Mouse (Mus musculus) forebrain, postnatal 0 days (tissue): Measurements from ENCODE around the gene Gm43951. TPM values are rescaled to one million over a fixed set of nuclear protein-coding genes. Genes with fewer than 3 reads are reported as not detected.
"Not testable (repeated sequence)": the region's sequence is repeated elsewhere in the genome, so short reads cannot be mapped to it uniquely, and the experiment has no call there.

Source experiments
- ATAC-seq: fragments of 200-750 bp; cut with Nextera tagmentation; 2 replicates; pipeline ENCODE4 v1.8.0; 2017; ENCODE audit warnings: mild to moderate bottlenecking, moderate library complexity
- DNase-seq: peaks from one replicate; pipeline ENCODE4 v3.0.0-alpha.2; 2015
- H3K27ac ChIP-seq: fragments of 300-500 bp; sonication (generic); 2 replicates; pipeline ENCODE4 v1.5.1; 2014; ENCODE audit warnings: low read depth, mild to moderate bottlenecking, antibody characterized with exemption, low read length, moderate library complexity, mixed read lengths
- H3K27me3 ChIP-seq: fragments of 300-500 bp; sonication (generic); 2 replicates; pipeline ENCODE4 v1.6.1; 2014; ENCODE audit warnings: mild to moderate bottlenecking, low read length, mixed read lengths; ENCODE audit not compliant: insufficient read depth
- H3K36me3 ChIP-seq: fragments of 300-500 bp; sonication (generic); 2 replicates; pipeline ENCODE4 v1.6.1; 2014; ENCODE audit warnings: mild to moderate bottlenecking, moderate library complexity; ENCODE audit not compliant: insufficient read depth
- H3K4me1 ChIP-seq: fragments of 300-500 bp; sonication (generic); 2 replicates; pipeline ENCODE4 v1.6.1; 2014; ENCODE audit warnings: antibody characterized with exemption; ENCODE audit not compliant: insufficient read depth
- H3K4me2 ChIP-seq: fragments of 300-500 bp; sonication (generic); 2 replicates; pipeline ENCODE4 v1.6.1; 2014; ENCODE audit warnings: low read depth, mild to moderate bottlenecking, moderate library complexity
- H3K4me3 ChIP-seq: fragments of 300-500 bp; sonication (generic); 2 replicates; pipeline ENCODE4 v1.5.1; 2014; ENCODE audit warnings: low read depth, low read length, mixed read lengths
- H3K9ac ChIP-seq: fragments of 300-500 bp; sonication (generic); 2 replicates; pipeline ENCODE4 v1.6.1; 2014; ENCODE audit warnings: mild to moderate bottlenecking
- H3K9me3 ChIP-seq: fragments of 300-500 bp; sonication (generic); 2 replicates; pipeline ENCODE4 v1.6.1; 2016; ENCODE audit warnings: low read length
- CTCF ChIP-seq: sonication (generic); IDR thresholded peaks from 2 replicates; pipeline ENCODE4 v1.5.1; 2016; ENCODE audit warnings: antibody characterized with exemption, control low read depth, low read depth
- WGBS: fragments of 180-500 bp; shearing (Covaris S2); extraction: QIAGEN DNeasy Blood & Tissue Kit; methylation state at CpG from one replicate; pipeline ENCODE4 v1.1.7; 2014; 5-methylcytosine and 5-hydroxymethylcytosine counted together
- polyA plus RNA-seq: library from polyadenylated mRNA; unstranded; fragments of >200 nt; fragmentation: Nextera tagmentation; extraction: Ambion mirVana; gene quantifications from 2 replicates; pipeline ENCODE4 v1.2.1, GENCODE M21; 2015
- total RNA-seq: library from RNA; depleted of rRNA; stranded (reverse); fragments of >200 nt; gene quantifications from 2 replicates; pipeline ENCODE4 v1.2.3, GENCODE M21; 2014

Gene Gm43951
- total and polyA plus RNA-seq, 2 experiments from 2014 or later = 0.62 to 3.6 TPM

DNA sequence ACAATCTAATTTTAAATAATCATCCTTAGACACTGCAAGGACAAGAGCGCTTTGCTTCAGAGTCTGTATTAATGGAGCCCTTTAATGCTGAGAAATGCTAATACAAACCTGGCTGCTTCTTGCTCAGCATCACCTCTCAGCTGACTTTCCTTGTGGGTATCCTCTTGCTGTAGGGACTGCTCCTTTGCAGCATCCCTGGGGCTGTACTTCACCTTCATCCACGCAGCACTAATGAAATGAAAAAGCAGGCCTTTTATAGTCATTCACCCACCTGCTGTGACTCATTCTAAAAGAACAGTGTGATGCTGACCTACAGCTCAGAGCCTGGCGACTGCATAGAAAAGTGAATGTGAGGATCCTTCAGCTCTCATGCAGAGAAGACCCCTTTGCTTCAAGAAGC is 30.1 kb downstream of the Gm43951 start:
- Histone ChIP-seq H3K4me3 (no peak overlapping the region), H3K9ac (no peak overlapping the region), H3K4me2 (no peak overlapping the region), H3K27ac (no peak overlapping the region), H3K4me1 (no peaks in the 10 kb centered on the region), H3K36me3 (peaks cover 63% of the 10 kb centered on the region), H3K9me3 (no peaks in the 10 kb centered on the region), H3K27me3 (no peaks in the 10 kb centered on the region)
- TF ChIP-seq CTCF = no peak
- WGBS = 22% methylated on average over 3 of the region's 3 CpGs
- no peak for ATAC-seq
- DNase-seq = no peak

DNA sequence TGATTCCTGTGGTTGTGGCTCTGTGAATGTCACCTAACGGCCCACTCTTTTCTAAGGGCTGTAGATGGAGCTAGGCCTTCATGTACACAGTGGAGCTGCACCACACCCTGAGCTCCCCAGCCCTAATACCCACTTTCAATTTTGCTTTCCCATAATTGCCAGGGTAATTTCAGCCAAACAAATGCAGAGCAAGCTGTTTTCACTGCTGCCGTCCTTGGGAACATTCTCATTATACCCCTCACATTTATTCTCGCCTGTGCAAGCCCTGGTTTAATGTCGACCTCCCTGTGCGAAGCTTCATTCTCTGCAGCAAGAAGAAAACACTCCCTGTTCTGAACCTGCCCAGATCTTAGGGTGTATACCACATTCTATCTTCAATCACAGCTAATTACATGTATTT is 30.7 kb downstream of the Gm43951 start:
- ATAC-seq = peak; percentile 23; the same call in 1 of the 2 replicates
- Histone ChIP-seq H3K27me3 (no peaks in the 10 kb centered on the region), H3K4me1 (no peaks in the 10 kb centered on the region), H3K36me3 (peaks cover 57% of the 10 kb centered on the region), H3K4me2 (no peak overlapping the region), H3K9ac (no peak overlapping the region), H3K9me3 (no peaks in the 10 kb centered on the region), H3K4me3 (no peak overlapping the region), H3K27ac (no peak overlapping the region)
- DNase-seq = peak; percentile 23
- TF ChIP-seq CTCF = no peak
- 44% methylated on average over 5 of the region's 5 CpGs for WGBS

DNA sequence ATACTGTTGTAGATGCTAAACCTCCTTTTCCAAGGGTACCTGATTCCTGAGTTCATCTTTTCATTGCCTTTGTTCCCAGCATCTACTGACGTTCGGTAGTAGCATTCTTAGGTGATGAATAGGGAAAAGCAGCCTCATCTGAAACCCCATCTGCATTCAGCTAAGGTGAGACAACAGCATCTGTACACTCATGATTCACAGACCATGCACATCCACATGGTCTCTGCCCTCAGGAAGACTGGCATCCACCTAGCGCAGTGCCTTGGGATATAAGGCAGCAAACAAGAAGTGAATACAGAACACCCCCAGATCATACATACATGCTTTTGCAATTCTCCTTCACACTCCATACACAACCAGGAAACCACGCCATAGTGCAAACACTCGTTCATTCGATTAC is 31.9 kb downstream of the Gm43951 start:
- 94% methylated on average over 6 of the region's 6 CpGs for WGBS
- no peak overlapping the region for H3K4me2 ChIP-seq
- H3K27me3 ChIP-seq = no peaks in the 10 kb centered on the region
- H3K36me3 ChIP-seq = peaks cover 66% of the 10 kb centered on the region
- H3K27ac ChIP-seq = no peak overlapping the region
- no peaks in the 10 kb centered on the region for H3K9me3 ChIP-seq
- H3K9ac ChIP-seq = no peak overlapping the region
- H3K4me3 ChIP-seq = no peak overlapping the region
- TF ChIP-seq CTCF = no peak
- H3K4me1 ChIP-seq = no peaks in the 10 kb centered on the region
- no peak for ATAC-seq
- DNase-seq = no peak

DNA sequence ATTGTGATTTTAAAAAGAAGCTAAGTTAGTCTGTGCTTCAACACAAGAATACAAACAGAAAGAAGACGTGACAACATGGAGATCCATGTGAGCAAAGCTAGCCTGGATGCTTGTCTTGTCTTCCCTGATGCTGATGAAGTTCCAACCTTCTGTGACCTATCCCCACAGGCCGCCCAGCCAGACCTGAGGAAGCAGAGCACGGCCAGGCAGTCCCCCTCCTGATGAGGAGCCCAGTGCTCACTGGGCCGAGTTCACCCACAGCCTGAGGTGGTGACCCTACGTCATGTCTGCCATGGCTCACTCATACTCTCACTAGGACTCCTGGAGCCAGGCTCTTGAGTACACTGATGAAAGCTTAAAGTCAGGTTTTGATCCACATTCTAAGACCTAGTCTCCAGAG is 33.1 kb downstream of the Gm43951 start:
- H3K27me3 ChIP-seq = no peaks in the 10 kb centered on the region
- no peaks in the 10 kb centered on the region for H3K4me1 ChIP-seq
- peaks cover 72% of the 10 kb centered on the region for H3K36me3 ChIP-seq
- WGBS = 93% methylated on average over 5 of the region's 5 CpGs
- H3K4me3 ChIP-seq = no peak overlapping the region
- H3K9me3 ChIP-seq = no peaks in the 10 kb centered on the region
- no peak overlapping the region for H3K27ac ChIP-seq
- no peak for ATAC-seq
- H3K9ac ChIP-seq = no peak overlapping the region
- no peak overlapping the region for H3K4me2 ChIP-seq
- DNase-seq = no peak
- TF ChIP-seq CTCF = no peak

DNA sequence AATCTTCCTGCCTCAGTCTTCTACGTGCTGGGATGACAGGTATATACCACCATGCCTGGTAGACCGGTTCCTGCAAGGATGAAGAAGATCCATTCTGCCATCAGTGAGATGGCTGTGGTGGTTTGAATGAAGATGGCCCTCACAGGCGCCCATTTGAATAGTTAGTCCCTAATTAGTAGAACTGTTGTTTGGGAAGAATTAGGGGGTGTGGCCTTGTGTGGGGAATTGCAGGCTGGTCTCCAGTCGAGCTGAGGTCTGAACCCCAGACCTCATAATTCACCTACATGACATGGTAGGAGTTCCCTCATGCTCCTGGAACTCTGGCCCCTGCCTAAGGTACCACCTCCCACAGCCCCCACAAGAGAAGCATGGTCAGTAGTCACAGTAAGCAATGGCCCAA is 34.7 kb downstream of the Gm43951 start:
- not testable (repeated sequence) for H3K4me1 ChIP-seq, H3K9ac ChIP-seq, H3K27ac ChIP-seq, H3K9me3 ChIP-seq, H3K27me3 ChIP-seq, H3K4me3 ChIP-seq, H3K4me2 ChIP-seq, DNase-seq, ATAC-seq
- H3K36me3 ChIP-seq = peaks cover 69% of the 10 kb centered on the region
- WGBS = 79% methylated on average over 4 of the region's 4 CpGs

DNA sequence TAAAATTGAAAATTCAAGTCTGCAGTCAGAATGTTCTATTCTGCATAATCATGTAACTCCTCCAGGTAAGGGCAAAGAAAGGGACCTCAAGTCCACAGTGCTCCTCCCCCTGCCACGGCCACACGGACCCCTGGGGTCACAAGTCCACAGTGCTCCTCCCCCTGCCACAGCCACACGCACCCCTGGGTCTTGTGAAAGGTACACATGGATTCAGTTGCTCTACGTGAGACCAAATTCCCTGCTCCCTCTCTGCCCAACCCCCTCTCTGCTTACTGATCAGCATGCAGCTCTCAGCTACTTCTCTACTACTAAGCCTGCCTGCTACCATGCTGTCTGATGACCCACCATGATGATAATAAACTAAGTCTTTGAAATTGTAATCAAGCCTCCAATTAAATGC is 36.8 kb downstream of the Gm43951 start:
- H3K4me3 ChIP-seq = no peak overlapping the region
- no peaks in the 10 kb centered on the region for H3K27me3 ChIP-seq
- no peaks in the 10 kb centered on the region for H3K4me1 ChIP-seq
- no peak for TF ChIP-seq CTCF
- ATAC-seq (no peak), DNase-seq (no peak)
- no peak overlapping the region for H3K4me2 ChIP-seq
- peaks cover 75% of the 10 kb centered on the region for H3K36me3 ChIP-seq
- no peak overlapping the region for H3K27ac ChIP-seq
- H3K9me3 ChIP-seq = no peaks in the 10 kb centered on the region
- WGBS = 86% methylated on average over 4 of the region's 4 CpGs
- no peak overlapping the region for H3K9ac ChIP-seq

DNA sequence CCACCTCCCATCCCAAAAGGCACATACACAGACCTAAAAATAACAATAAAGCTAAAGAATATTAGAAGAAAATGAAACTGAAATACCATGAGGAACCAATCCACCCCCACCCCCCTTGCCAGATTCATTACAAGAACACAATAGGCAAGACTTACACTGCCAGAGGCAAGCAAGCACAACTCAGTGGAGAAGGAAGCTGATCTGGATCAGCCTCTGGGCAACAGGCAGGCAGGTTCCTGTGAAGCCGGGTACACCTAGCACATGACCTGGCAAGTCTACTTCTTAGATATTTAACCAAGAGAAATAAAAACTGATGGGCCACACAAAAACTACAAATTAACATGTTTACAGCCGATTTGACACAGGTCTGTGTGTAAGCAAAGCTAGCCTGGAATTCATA is 43.4 kb downstream of the Gm43951 start:
- Histone ChIP-seq H3K9me3 (no peaks in the 10 kb centered on the region), H3K27ac (no peak overlapping the region), H3K4me1 (no peaks in the 10 kb centered on the region), H3K36me3 (peaks cover 58% of the 10 kb centered on the region), H3K4me2 (no peak overlapping the region), H3K27me3 (no peaks in the 10 kb centered on the region), H3K9ac (no peak overlapping the region), H3K4me3 (no peak overlapping the region)
- no peak for DNase-seq
- TF ChIP-seq CTCF = no peak
- ATAC-seq = no peak
- WGBS = 91% methylated on average over 2 of the region's 2 CpGs

DNA sequence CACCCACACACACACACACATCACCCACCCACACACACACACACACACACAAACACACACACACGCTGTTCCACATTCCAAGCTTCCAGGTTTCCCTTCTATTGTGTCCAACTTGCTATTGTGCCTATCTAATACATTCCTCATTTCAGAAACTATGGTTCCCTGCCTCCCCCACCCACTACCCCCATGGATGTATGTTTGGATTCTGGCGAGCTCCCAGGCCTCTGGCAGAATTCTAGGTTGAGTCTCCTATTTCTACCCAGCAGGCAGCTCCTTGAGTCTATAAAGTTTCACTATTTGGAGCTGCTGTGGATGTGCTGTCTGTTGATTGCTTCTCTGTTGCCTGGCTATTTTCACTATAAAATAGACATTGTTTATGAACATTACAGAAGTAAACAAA is 50.0 kb downstream of the Gm43951 start:
- Histone ChIP-seq H3K27ac (peak overlapping the region; percentile 35; the same call in 1 of the 2 replicates), H3K9ac (no peak overlapping the region), H3K27me3 (no peaks in the 10 kb centered on the region), H3K36me3 (peaks cover 53% of the 10 kb centered on the region), H3K4me3 (no peak overlapping the region), H3K4me1 (peaks cover 10% of the 10 kb centered on the region), H3K9me3 (no peaks in the 10 kb centered on the region), H3K4me2 (no peak overlapping the region)
- 51% methylated on average over 2 of the region's 2 CpGs for WGBS
- TF ChIP-seq CTCF = no peak
- DNase-seq (no peak), ATAC-seq (no peak)
